Mouse (Mus musculus): ENCODE measurements around the gene Gtf2b. TPM values are rescaled to one million over a fixed set of nuclear protein-coding genes. Genes with fewer than 3 reads are reported as not detected.

Gene Gtf2b
- polyA plus RNA-seq (2021): 93.7 TPM

- ChIA-PET CTCF (no interaction called here), POLR2A (interaction anchor here (0.6 kb wide), 1 partner anchor 8 kb away, joined by 3 read pairs; no protein-coding TSS in a partner anchor)
- DNase-seq (ENCODE audit: low read depth, low spot score) (peak; percentile 86), ATAC-seq (peak; percentile 96)
- no peaks in the 10 kb centered on the region for H3K27me3 ChIP-seq
- in situ Hi-C loops (cut with MboI; ENCODE audit: low pct_unique_long_range_greater_than_20kb): no loop called here
- TF ChIP-seq CTCF (IDR thresholded peaks at IDR 0.05): no peak
Measured at GRCm38 (mm10) chr3:142764995-142765777, at the start of gene Gtf2b. Gene Gtf2b (plus strand): TSS chr3:142765045.

- in situ Hi-C loops (cut with MboI; ENCODE audit: low pct_unique_long_range_greater_than_20kb): no loop called here
- ATAC-seq (peak; percentile 40), DNase-seq (ENCODE audit: low read depth, low spot score) (no peak)
- no peak for TF ChIP-seq CTCF (IDR thresholded peaks at IDR 0.05)
- ChIA-PET POLR2A (no interaction called here), CTCF (interaction anchor here (0.9 to 4.9 kb wide), 7 partner anchors 10 to 26 kb away, joined by 3 to 15 read pairs (median 5); no protein-coding TSS in a partner anchor)
- no peaks in the 10 kb centered on the region for H3K27me3 ChIP-seq
Measured at GRCm38 (mm10) chr3:142725481-142725880, 39.4 kb upstream of the Gtf2b start.

- POLR2A ChIA-PET: interaction anchor here (0.6 kb wide), 1 partner anchor 938 kb away, joined by 7 read pairs; no protein-coding TSS in a partner anchor
- TF ChIP-seq CTCF (IDR thresholded peaks at IDR 0.05): no peak
- CTCF ChIA-PET: interaction anchor here (0.9 to 4.9 kb wide), 8 partner anchors 10 to 25 kb away, joined by 3 to 15 read pairs (median 4); no protein-coding TSS in a partner anchor
- in situ Hi-C loops (cut with MboI; ENCODE audit: low pct_unique_long_range_greater_than_20kb): no loop called here
- DNase-seq (ENCODE audit: low read depth, low spot score): no peak
- no peaks in the 10 kb centered on the region for H3K27me3 ChIP-seq
- ATAC-seq: no peak
Measured at GRCm38 (mm10) chr3:142725969-142726672, 38.7 kb upstream of the Gtf2b start.

- ATAC-seq: no peak
- no peak for TF ChIP-seq CTCF (IDR thresholded peaks at IDR 0.05)
- no peaks in the 10 kb centered on the region for H3K27me3 ChIP-seq
- ChIA-PET POLR2A (interaction anchor here (0.5 kb wide), 1 partner anchor 236 kb away, joined by 5 read pairs; no protein-coding TSS in a partner anchor), CTCF (interaction anchor here (1.2 kb wide), 1 partner anchor 17 kb away, joined by 4 read pairs; no protein-coding TSS in a partner anchor)
- in situ Hi-C loops (cut with MboI; ENCODE audit: low pct_unique_long_range_greater_than_20kb): no loop called here
- no peak for DNase-seq (ENCODE audit: low read depth, low spot score)
Measured at GRCm38 (mm10) chr3:142734291-142734690, 30.6 kb upstream of the Gtf2b start.

GRCm38 (mm10) chr3:142740896-142741295 lies 23.9 kb upstream of the Gtf2b start:
- in situ Hi-C loops (cut with MboI; ENCODE audit: low pct_unique_long_range_greater_than_20kb): no loop called here

GRCm38 (mm10) chr3:142743973-142744898 lies 20.6 kb upstream of the Gtf2b start:
- no peaks in the 10 kb centered on the region for H3K27me3 ChIP-seq
- peak; percentile 97 for TF ChIP-seq CTCF (IDR thresholded peaks at IDR 0.05)
- POLR2A ChIA-PET: no interaction called here
- DNase-seq (ENCODE audit: low read depth, low spot score) (no peak), ATAC-seq (peak; percentile 61)
- in situ Hi-C loops (cut with MboI; ENCODE audit: low pct_unique_long_range_greater_than_20kb): no loop called here
- CTCF ChIA-PET: interaction anchor here (1.2 to 3.9 kb wide), 7 partner anchors 11 to 36 kb away, joined by 4 to 15 read pairs (median 6); no protein-coding TSS in a partner anchor

More at GRCm38 (mm10) chr3:142740896-142741295, 23.9 kb upstream of the Gtf2b start:
- no peak for DNase-seq (ENCODE audit: low read depth, low spot score)
- ATAC-seq: no peak
- ChIA-PET POLR2A (no interaction called here), CTCF (interaction anchor here (1.4 to 1.5 kb wide), 2 partner anchors 9 to 15 kb away, joined by 5 to 6 read pairs; no protein-coding TSS in a partner anchor)
- no peak for TF ChIP-seq CTCF (IDR thresholded peaks at IDR 0.05)
- no peaks in the 10 kb centered on the region for H3K27me3 ChIP-seq

GRCm38 (mm10) chr3:142745076-142745475 lies 19.8 kb upstream of the Gtf2b start:
- in situ Hi-C loops (cut with MboI; ENCODE audit: low pct_unique_long_range_greater_than_20kb): no loop called here
- no peak for TF ChIP-seq CTCF (IDR thresholded peaks at IDR 0.05)
- DNase-seq (ENCODE audit: low read depth, low spot score) (no peak), ATAC-seq (no peak)
- ChIA-PET CTCF (interaction anchor here (1.2 to 3.9 kb wide), 6 partner anchors 10 to 36 kb away, joined by 4 to 15 read pairs (median 6); no protein-coding TSS in a partner anchor), POLR2A (no interaction called here)
- no peaks in the 10 kb centered on the region for H3K27me3 ChIP-seq

- in situ Hi-C loops (cut with MboI; ENCODE audit: low pct_unique_long_range_greater_than_20kb): no loop called here
- no peaks in the 10 kb centered on the region for H3K27me3 ChIP-seq
- no peak for TF ChIP-seq CTCF (IDR thresholded peaks at IDR 0.05)
- POLR2A ChIA-PET: no interaction called here
- ATAC-seq (no peak), DNase-seq (ENCODE audit: low read depth, low spot score) (no peak)
- CTCF ChIA-PET: interaction anchor here (1.4 to 3.9 kb wide), 3 partner anchors 11 to 257 kb away, joined by 3 to 15 read pairs (median 5); no protein-coding TSS in a partner anchor
Measured at GRCm38 (mm10) chr3:142747673-142748072, 17.2 kb upstream of the Gtf2b start.

GRCm38 (mm10) chr3:142749131-142749530 lies 15.7 kb upstream of the Gtf2b start:
- no peak for TF ChIP-seq CTCF (IDR thresholded peaks at IDR 0.05)
- ChIA-PET POLR2A (no interaction called here), CTCF (interaction anchor here (1.1 kb wide), 1 partner anchor 22 kb away, joined by 3 read pairs; no protein-coding TSS in a partner anchor)
- DNase-seq (ENCODE audit: low read depth, low spot score) (no peak), ATAC-seq (no peak)
- in situ Hi-C loops (cut with MboI; ENCODE audit: low pct_unique_long_range_greater_than_20kb): no loop called here
- no peaks in the 10 kb centered on the region for H3K27me3 ChIP-seq
